Mouse (Mus musculus) testis, adult 2 months (tissue): ENCODE data around the gene Olfr547.

Experiments used
- CTCF ChIP-seq: fragments of 200-500 bp; IDR thresholded peaks from 2 replicates; pipeline ENCODE4 v1.5.1; 2012; ENCODE audit warnings: low read depth, mild to moderate bottlenecking, inconsistent platforms, low read length, moderate library complexity; ENCODE audit not compliant: control insufficient read depth, insufficient read depth, insufficient replicate concordance
- POLR2A ChIP-seq: fragments of 200-500 bp; IDR thresholded peaks from 2 replicates; pipeline ENCODE4 v1.6.1; 2012; ENCODE audit warnings: low read depth, mild to moderate bottlenecking, inconsistent platforms, low read length, moderate library complexity; ENCODE audit not compliant: control insufficient read depth

GRCm38 (mm10) chr7:102534449-102534848 is at the start of gene Olfr547:
- TF ChIP-seq CTCF (no peak), POLR2A (no peak)
